Mouse (Mus musculus) urinary bladder, adult 2 months (tissue): ENCODE data around the gene Krtap16-3. TPM values are rescaled to one million over a fixed set of nuclear protein-coding genes. Genes with fewer than 3 reads are reported as not detected.

ENCODE experiments used
- DNase-seq: peaks from one replicate; pipeline ENCODE4 v3.0.0; 2022; ENCODE audit warnings: low spot score
- polyA plus RNA-seq: library from polyadenylated mRNA; depleted of rRNA; stranded (reverse); fragments of >200 nt; gene quantifications from 2 replicates; pipeline ENCODE4 v1.2.3, GENCODE M21; 2012; rRNA removed

The Krtap16-3 gene
- not detected in 2 replicates for polyA plus RNA-seq

DNA sequence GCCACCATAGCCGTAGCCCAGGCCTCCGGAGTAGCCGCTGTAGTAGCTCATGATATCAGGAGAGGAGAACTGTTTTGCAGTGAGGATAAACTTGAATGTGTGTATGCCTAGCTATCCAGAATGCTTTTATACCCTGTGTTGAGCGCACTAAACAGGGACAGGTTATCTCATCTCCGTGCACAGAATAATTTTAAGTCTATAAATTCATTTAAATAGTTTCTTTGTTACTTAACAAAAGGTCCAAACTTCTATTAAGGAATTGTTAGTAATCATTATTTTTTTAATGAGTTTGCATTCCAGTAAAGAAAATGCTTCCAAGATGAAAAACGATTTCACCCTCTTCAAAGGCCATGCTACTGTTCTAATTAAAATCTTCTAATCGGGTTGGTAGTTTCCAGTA is at the start of gene Krtap16-3:
Krtap16-3 (minus strand) TSS at position 101 of the 400 bp plus-strand sequence.
- DNase-seq, result no peak

DNA sequence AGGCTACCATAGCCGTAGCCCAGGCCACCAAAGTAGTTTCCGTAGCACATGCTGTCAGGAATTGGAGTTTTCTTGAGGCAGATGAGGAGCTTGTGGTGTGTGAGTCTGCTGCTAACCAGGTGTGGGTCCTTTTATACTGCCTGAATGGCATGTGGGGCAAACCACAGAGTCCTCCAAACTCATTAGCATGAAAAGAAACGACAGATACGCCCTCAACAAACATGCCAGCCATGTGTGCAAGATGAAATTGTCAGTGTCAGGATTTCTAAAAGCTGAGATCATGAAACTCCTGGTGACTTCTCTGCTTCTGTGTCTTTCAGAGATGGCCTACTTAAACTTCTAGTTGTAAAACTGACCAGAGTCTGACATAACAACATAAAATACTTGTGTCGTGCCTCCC is 48.0 kb upstream of the Krtap16-3 start, which contains the start of gene Krtap22-2:
Krtap22-2 (minus strand) TSS at position 101 of the 400 bp plus-strand sequence.
- DNase-seq, result no peak

GRCm38 (mm10) chr16:88941106-88941505 is 21.6 kb downstream of the Krtap16-3 start:
- DNase-seq, result no peak

- DNase-seq, result no peak
Observed at GRCm38 (mm10) chr16:88938252-88938651, 24.4 kb downstream of the Krtap16-3 start.

- DNase-seq, result no peak
Observed at GRCm38 (mm10) chr16:88932165-88932564, 30.5 kb downstream of the Krtap16-3 start, which contains the start of gene Krtap19-9b. Gene Krtap19-9b, minus strand, starts transcription at chr16:88932265.

Other genes starting within 250 kb of the Krtap16-3 start
- gene Krtap13-1, start 234.0 kb downstream of the Krtap16-3 start, polyA plus RNA-seq, result not detected in 2 replicates
- not detected in 2 replicates for gene Krtap13, start 211.2 kb downstream of the Krtap16-3 start, polyA plus RNA-seq
- gene 2310034C09Rik, start 204.0 kb downstream of the Krtap16-3 start, polyA plus RNA-seq, result not detected in 2 replicates
- not detected in 2 replicates for gene 2310057N15Rik, start 188.7 kb downstream of the Krtap16-3 start, polyA plus RNA-seq
- not detected in 2 replicates for gene Gm5965, start 185.0 kb downstream of the Krtap16-3 start, polyA plus RNA-seq
- gene Gm20741, start 150.7 kb downstream of the Krtap16-3 start, polyA plus RNA-seq, result not detected in 2 replicates
- gene Krtap15, start 142.7 kb downstream of the Krtap16-3 start, polyA plus RNA-seq, result not detected in 2 replicates
- gene Krtap14, start 136.7 kb downstream of the Krtap16-3 start, polyA plus RNA-seq, result not detected in 2 replicates
- not detected in 2 replicates for gene Krtap19-1, start 93.5 kb downstream of the Krtap16-3 start, polyA plus RNA-seq
- not detected in 2 replicates for gene Krtap19-2, start 88.6 kb downstream of the Krtap16-3 start, polyA plus RNA-seq
- not detected in 2 replicates for gene Krtap19-3, start 84.8 kb downstream of the Krtap16-3 start, polyA plus RNA-seq
- not detected in 2 replicates for gene Krtap19-4, start 77.8 kb downstream of the Krtap16-3 start, polyA plus RNA-seq
- gene Krtap19-5, start 66.4 kb downstream of the Krtap16-3 start, polyA plus RNA-seq, result not detected in 2 replicates
- gene Krtap19-9b, start 30.6 kb downstream of the Krtap16-3 start, polyA plus RNA-seq, result not detected in 2 replicates
- gene Krtap22-2, start 47.9 kb upstream of the Krtap16-3 start, polyA plus RNA-seq, result not detected in 2 replicates
- not detected in 2 replicates for gene Gm10229, start 52.4 kb upstream of the Krtap16-3 start, polyA plus RNA-seq
- gene Krtap6-1, start 68.8 kb upstream of the Krtap16-3 start, polyA plus RNA-seq, result not detected in 2 replicates
- not detected in 2 replicates for gene Gm10228, start 78.6 kb upstream of the Krtap16-3 start, polyA plus RNA-seq
- gene Krtap6-5, start 85.0 kb upstream of the Krtap16-3 start, polyA plus RNA-seq, result not detected in 2 replicates
- not detected in 2 replicates for gene 1110025L11Rik, start 101.1 kb upstream of the Krtap16-3 start, polyA plus RNA-seq
- gene Krtap6-3, start 121.1 kb upstream of the Krtap16-3 start, polyA plus RNA-seq, result not detected in 2 replicates
- not detected in 2 replicates for gene Gm6358, start 178.0 kb upstream of the Krtap16-3 start, polyA plus RNA-seq
- gene Gm10061, start 188.2 kb upstream of the Krtap16-3 start, polyA plus RNA-seq, result not detected in 2 replicates
- not detected in 2 replicates for gene Gm9789, start 195.1 kb upstream of the Krtap16-3 start, polyA plus RNA-seq
- not detected in 2 replicates for gene Gm7735, start 206.6 kb upstream of the Krtap16-3 start, polyA plus RNA-seq
- not detected in 2 replicates for gene 1110057P08Rik, start 211.9 kb upstream of the Krtap16-3 start, polyA plus RNA-seq
- gene Krtap20-2, start 243.0 kb upstream of the Krtap16-3 start, polyA plus RNA-seq, result not detected in 2 replicates